Mouse (Mus musculus) C2C12 (cell line): ENCODE results near the gene Olfr550. TPM values are rescaled to one million over a fixed set of nuclear protein-coding genes. Genes with fewer than 3 reads are reported as not detected.

Experiments
- H3K27me3 ChIP-seq: one replicate; pipeline ENCODE4 v1.6.1; 2011; ENCODE audit not compliant: control insufficient read depth, insufficient read depth, insufficient read length
- H3K36me3 ChIP-seq: one replicate; pipeline ENCODE4 v1.6.1; 2011; ENCODE audit not compliant: control insufficient read depth, insufficient read depth
- H3K4me3 ChIP-seq: one replicate; pipeline ENCODE4 v1.5.1; 2011; ENCODE audit warnings: mild to moderate bottlenecking, control low read depth; ENCODE audit not compliant: poor library complexity, insufficient read depth, severe bottlenecking
- H3K79me2 ChIP-seq: one replicate; pipeline ENCODE4 v1.6.1; 2011; ENCODE audit not compliant: control insufficient read depth, insufficient read depth
- H3K79me3 ChIP-seq: one replicate; pipeline ENCODE4 v1.6.1; 2011; ENCODE audit warnings: low read depth, control low read depth
- H3ac ChIP-seq: one replicate; pipeline ENCODE3; 2011; ENCODE audit warnings: low read depth; ENCODE audit not compliant: control insufficient read depth, insufficient read length
- CEBPB ChIP-seq: IDR thresholded peaks from one replicate; pipeline ENCODE4 v1.6.1; 2011; ENCODE audit warnings: low read depth, mild to moderate bottlenecking, control low read depth, moderate library complexity
- CTCF ChIP-seq: IDR thresholded peaks from one replicate; pipeline ENCODE4 v1.5.1; 2011; ENCODE audit not compliant: control insufficient read depth, insufficient read depth, insufficient read length
- FOSL1 ChIP-seq: IDR thresholded peaks from one replicate; pipeline ENCODE4 v1.8.0; 2011; ENCODE audit warnings: mild to moderate bottlenecking, low read length; ENCODE audit not compliant: poor library complexity, insufficient read depth, severe bottlenecking
- MAX ChIP-seq: IDR thresholded peaks from one replicate; pipeline ENCODE4 v1.6.1; 2011; ENCODE audit warnings: mild to moderate bottlenecking, control low read depth
- MYOD1 ChIP-seq: IDR thresholded peaks from one replicate; pipeline ENCODE4 v1.6.1; 2011; ENCODE audit warnings: low read depth; ENCODE audit not compliant: control insufficient read depth, insufficient read length
- MYOG ChIP-seq: IDR thresholded peaks from one replicate; pipeline ENCODE4 v1.6.1; 2011; ENCODE audit not compliant: control insufficient read depth, insufficient read length; ENCODE audit errors: extremely low read depth
- USF1 ChIP-seq: IDR thresholded peaks from one replicate; pipeline ENCODE4 v1.6.1; 2011; ENCODE audit warnings: low read depth, mild to moderate bottlenecking, control low read depth, moderate library complexity
- long read RNA-seq, 2 experiments: library from polyadenylated mRNA; unstranded; transcript quantifications; one replicate each; pipeline ENCODE4 v2.0.0; 2019 to 2020
- polyA plus RNA-seq: library from polyadenylated mRNA; unstranded; fragments of >200 nt; fragmentation: generic; extraction: Trizol; gene quantifications from one replicate; pipeline ENCODE4 v1.2.1, GENCODE M21; 2012; ENCODE audit warnings: missing spikeins

The Olfr550 gene
- polyA plus RNA-seq: not detected
- long read RNA-seq, experiment 1: 0 reads
- long read RNA-seq, experiment 2: 0 reads

DNA sequence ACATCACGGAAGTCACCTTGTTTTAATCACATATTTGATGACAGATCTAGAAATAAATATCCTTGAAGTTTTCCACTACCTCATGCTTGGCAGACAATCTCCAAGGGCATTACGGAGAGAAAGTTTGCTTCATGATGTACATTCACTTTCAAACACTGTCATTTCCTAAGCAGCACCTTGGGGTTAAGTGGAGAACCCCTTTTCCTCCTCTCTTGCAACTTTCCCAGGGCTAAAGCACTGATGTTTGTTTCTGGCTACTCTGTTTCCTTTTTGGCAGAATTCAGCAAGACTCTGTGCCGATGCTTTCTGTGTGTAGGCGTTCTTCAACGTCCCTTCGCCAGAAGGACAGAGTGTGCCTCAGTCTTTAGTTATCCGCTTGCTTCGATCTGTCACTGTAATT is at the start of gene Olfr550:
Gene Olfr550 (plus strand): TSS at position 301 of the 400 bp plus-strand sequence.
- Histone ChIP-seq H3K4me3 (no peak within 1 kb of the TSS), H3ac (no peak within 1 kb of the TSS), H3K79me2 (no peaks in the 10 kb centered on the region), H3K27me3 (no peaks in the 10 kb centered on the region), H3K36me3 (no peaks in the 10 kb centered on the region), H3K79me3 (no peaks in the 10 kb centered on the region)
- TF ChIP-seq CTCF (no peak), MAX (no peak), MYOD1 (no peak), USF1 (no peak), MYOG (no peak), CEBPB (no peak), FOSL1 (no peak)

DNA sequence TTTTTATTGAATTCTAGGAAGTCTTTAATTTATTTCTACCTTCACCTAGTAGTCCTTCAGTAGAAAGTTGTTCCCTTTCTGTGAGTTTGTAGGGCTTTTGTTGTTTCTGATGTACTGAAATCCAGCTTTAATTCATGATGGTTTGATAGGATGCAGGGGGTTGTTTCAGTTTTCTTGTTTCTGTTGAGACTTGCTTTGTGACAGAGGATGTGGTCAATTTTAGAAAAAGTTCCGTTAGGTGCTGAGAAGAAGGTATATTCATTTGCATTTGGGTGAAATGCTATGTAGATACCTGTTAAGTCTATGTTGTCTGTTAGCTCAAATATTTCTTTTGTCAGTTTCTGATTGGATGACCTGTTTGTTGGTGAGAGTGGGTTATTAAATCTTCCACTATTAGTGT is 42.2 kb upstream of the Olfr550 start:
- no peak for TF ChIP-seq MYOD1
- TF ChIP-seq CEBPB: no peak
- TF ChIP-seq MYOG: no peak
- no peak for TF ChIP-seq MAX
- TF ChIP-seq USF1: no peak
- no peak for TF ChIP-seq CTCF
- TF ChIP-seq FOSL1: no peak
- Histone ChIP-seq H3K36me3 (no peaks in the 10 kb centered on the region), H3K27me3 (no peaks in the 10 kb centered on the region), H3ac (no peak overlapping the region), H3K79me3 (no peaks in the 10 kb centered on the region), H3K4me3 (no peak overlapping the region), H3K79me2 (no peaks in the 10 kb centered on the region)

DNA sequence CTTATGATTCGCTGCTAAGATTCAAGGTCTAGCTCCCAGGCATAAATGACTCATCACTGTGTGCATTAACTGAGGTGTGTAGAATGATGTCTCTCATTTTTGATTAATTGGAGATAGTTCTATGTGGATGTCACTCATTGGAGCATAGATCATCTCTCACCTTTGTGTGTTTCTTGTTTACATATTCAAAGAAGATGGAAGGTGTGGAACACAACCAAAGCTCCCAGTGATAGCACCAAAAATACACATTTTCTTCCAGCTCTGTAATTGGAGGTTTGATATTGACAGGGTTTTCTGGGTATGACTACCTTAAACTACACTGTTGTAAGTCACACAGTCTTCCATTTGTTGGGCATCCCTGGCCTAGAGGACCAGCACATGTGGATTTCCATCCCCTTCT is 36.8 kb upstream of the Olfr550 start, which contains the start of gene Olfr547:
Gene Olfr547 (plus strand): TSS at position 301 of the 400 bp plus-strand sequence.
- Histone ChIP-seq H3K79me2 (no peaks in the 10 kb centered on the region), H3K4me3 (no peak within 1 kb of the TSS), H3ac (no peak within 1 kb of the TSS), H3K79me3 (no peaks in the 10 kb centered on the region), H3K27me3 (no peaks in the 10 kb centered on the region), H3K36me3 (no peaks in the 10 kb centered on the region)
- TF ChIP-seq FOSL1: no peak

DNA sequence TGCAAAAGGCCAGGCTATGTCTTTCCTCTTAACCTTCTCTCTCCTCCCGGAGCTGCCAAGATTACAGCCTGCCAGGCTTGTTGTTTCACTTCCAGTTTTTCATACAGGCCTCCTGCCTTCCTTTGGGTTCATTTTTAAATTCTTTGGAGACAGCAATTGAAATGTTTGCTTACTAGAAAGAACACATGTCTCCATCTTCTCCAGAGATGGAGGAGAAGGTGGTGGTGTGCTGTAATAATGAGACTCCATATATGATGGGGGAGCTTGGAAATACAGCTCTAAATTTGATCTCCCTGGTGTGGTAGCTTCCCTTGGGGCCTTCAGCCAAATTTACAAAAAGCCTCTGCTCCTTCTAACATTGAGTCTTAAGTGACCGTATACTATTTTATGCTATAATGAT is 30.6 kb upstream of the Olfr550 start, which contains the start of gene Olfr548-ps1:
Gene Olfr548-ps1 (plus strand): TSS at position 301 of the 400 bp plus-strand sequence.
- H3K79me2 ChIP-seq: no peaks in the 10 kb centered on the region

DNA sequence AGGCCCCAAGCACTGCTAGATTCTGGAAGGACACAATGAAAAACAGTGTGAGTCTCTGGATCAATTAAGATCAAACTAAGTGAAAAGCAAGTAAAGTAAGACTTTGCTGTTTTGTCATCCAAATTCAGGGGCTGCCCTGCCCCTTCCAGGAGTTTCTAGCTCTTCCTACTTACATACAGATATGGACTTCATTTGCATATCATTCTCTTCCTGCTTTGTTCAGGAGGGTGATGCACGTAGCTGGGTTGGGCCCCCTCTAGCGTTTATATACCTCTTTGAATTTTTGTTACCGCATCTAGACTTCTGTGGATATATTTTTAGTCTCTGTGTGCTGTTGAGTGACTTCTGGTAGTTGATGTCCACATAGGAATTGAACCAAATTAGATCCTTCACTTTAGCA is 30.0 kb upstream of the Olfr550 start:
- Histone ChIP-seq H3K79me2 (no peaks in the 10 kb centered on the region), H3K4me3 (no peak overlapping the region), H3K36me3 (no peaks in the 10 kb centered on the region), H3K79me3 (no peaks in the 10 kb centered on the region), H3ac (no peak overlapping the region), H3K27me3 (no peaks in the 10 kb centered on the region)
- TF ChIP-seq CTCF: no peak
- no peak for TF ChIP-seq FOSL1
- TF ChIP-seq MYOG: no peak
- TF ChIP-seq USF1: no peak

More for the DNA sequence above, 30.6 kb upstream of the Olfr550 start, which contains the start of gene Olfr548-ps1:
- Histone ChIP-seq H3K79me3 (no peaks in the 10 kb centered on the region), H3K27me3 (no peaks in the 10 kb centered on the region), H3K4me3 (no peak within 1 kb of the TSS), H3K36me3 (no peaks in the 10 kb centered on the region), H3ac (no peak within 1 kb of the TSS)
- no peak for TF ChIP-seq CEBPB
- TF ChIP-seq FOSL1: no peak
- no peak for TF ChIP-seq CTCF
- TF ChIP-seq MAX: no peak
- no peak for TF ChIP-seq MYOD1

DNA sequence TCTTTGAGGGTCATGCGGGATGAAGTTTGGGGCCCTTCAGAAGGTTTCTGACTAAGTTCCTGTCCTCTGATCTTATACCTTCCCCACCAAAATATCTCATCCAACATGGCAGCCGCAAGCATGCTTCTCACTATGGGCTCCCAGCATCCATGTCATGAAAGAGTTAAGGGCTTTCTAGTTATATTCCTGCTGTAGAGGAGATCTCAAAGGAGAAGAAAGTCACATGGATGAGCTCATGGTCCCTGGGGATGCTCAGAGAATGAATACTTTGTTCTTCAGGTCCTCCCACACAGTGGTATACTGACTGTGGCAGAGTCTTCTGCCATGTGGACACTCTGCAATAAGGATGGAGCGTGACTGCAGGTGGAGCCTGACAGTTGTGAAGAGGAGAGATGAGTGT is 21.7 kb upstream of the Olfr550 start, which contains the start of gene Olfr549:
Gene Olfr549 (plus strand): TSS at position 301 of the 400 bp plus-strand sequence.
- H3K79me3 ChIP-seq: no peaks in the 10 kb centered on the region
- H3K79me2 ChIP-seq: no peaks in the 10 kb centered on the region
- no peak for TF ChIP-seq CTCF
- TF ChIP-seq CEBPB: no peak
- TF ChIP-seq MYOG: no peak
- no peak for TF ChIP-seq USF1
- TF ChIP-seq MYOD1: no peak
- TF ChIP-seq MAX: no peak

More for the DNA sequence above, 21.7 kb upstream of the Olfr550 start, which contains the start of gene Olfr549:
- no peaks in the 10 kb centered on the region for H3K36me3 ChIP-seq
- no peak within 1 kb of the TSS for H3ac ChIP-seq
- no peak within 1 kb of the TSS for H3K4me3 ChIP-seq
- no peaks in the 10 kb centered on the region for H3K27me3 ChIP-seq
